In the genomic region with DNA sequence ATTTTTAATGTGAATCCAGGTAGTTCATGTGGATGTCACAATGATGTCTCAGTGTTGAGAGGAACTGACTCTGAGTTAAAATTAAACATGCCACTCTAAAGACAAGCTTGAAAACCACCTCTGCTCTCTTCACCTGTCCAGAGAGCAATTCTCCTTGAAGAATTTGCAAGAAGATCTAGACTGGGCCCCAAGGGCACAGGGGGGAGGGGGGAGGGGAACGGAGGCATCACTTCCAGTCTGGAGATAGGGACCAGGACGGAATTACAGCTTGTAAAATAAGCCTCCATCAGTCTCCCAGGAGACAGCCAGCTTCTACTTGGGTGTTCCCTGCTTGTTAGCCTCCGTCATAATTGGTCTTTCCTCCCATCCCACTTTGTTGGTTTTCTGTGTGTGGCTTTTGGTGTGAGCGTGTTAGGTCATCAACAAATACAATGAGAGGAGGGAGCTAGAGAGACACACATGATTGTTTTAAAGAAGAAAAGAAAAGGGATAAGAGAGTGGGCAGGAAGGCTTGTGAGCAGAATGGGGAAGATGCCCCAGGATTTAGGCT, we compare ENCODE assay signal across 25 mouse cellular contexts. TPM values are rescaled to one million over a fixed set of nuclear protein-coding genes. Genes with fewer than 3 reads are reported as not detected.
DNase-seq lines count a peak whose midpoint lies in the region; ATAC-seq and TF ChIP-seq lines count a peak whose summit lies in the region.
"Had no signal": no experiment of that assay in that cellular context is flagged by ENCODE, and none has a peak within 500 bp of the region (broad histone marks: within the 10 kb centered on the region; RNA-seq: fewer than 3 reads in every experiment).

No protein-coding gene starts in this region.

- DNase-seq in liver, adult 2 months (ENCODE audit: extremely low read depth, low read depth, low spot score) = peak; percentile 13
- DNase-seq in liver = no peak
- DNase-seq in midbrain, embryonic 10.5 days (ENCODE audit: low spot score) = peak; percentile 37
- no peak for DNase-seq in midbrain, postnatal 0 days (ENCODE audit: low spot score)
- DNase-seq in embryonic facial prominence, embryonic 10.5 days (ENCODE audit: low spot score) = peak; percentile 35
- no peak for DNase-seq in ovary, postnatal 36 days (ENCODE audit: low spot score)
- DNase-seq: adrenal gland, adult 2 months; cerebellum, adult 9-10 months; gastrocnemius, postnatal 10 days; heart, adult 18-20 months; kidney, adult 11 months; right cerebral cortex, postnatal 4 days; thymus, postnatal 25 days had no signal

- ATAC-seq in midbrain, postnatal 0 days (ENCODE audit: low FRiP score) = no peak
- no peak for ATAC-seq in stomach, embryonic 16.5 days (ENCODE audit: insufficient read depth, low FRiP score)
- ATAC-seq: forebrain, embryonic 14.5 days had no signal

- H3K9ac ChIP-seq in liver, adult 2 months (ENCODE audit: low read depth, low read length) = no peak overlapping the region
- no peak overlapping the region for H3K9ac ChIP-seq in midbrain, postnatal 0 days (replicated peaks; ENCODE audit: low read length, poor library complexity, severe bottlenecking)
- peak overlapping the region; percentile 38; the same call in 1 of the 2 replicates for H3K9ac ChIP-seq in stomach, embryonic 16.5 days (ENCODE audit: low read length)
- H3K9ac ChIP-seq: embryonic facial prominence, embryonic 13.5 days; heart, embryonic 15.5 days; liver, embryonic 14.5 days had no signal

- TF ChIP-seq POLR2A in liver, adult 2 months (IDR thresholded peaks at IDR 0.05; ENCODE audit: extremely low read depth, insufficient read depth, low read length) = no peak

- 19% methylated on average over 4 of the region's 4 CpGs for WGBS in liver, adult 2 months
- WGBS in midbrain, embryonic 10.5 days = 0% methylated on average over 4 of the region's 4 CpGs
- WGBS in midbrain, postnatal 0 days = 4% methylated on average over 4 of the region's 4 CpGs
- under 1% methylated on average over 4 of the region's 4 CpGs for WGBS in embryonic facial prominence, embryonic 10.5 days
- WGBS in stomach, embryonic 16.5 days = 10% methylated on average over 4 of the region's 4 CpGs

- H3K4me2 ChIP-seq in midbrain, postnatal 0 days (ENCODE audit: low read depth, low read length, poor library complexity, severe bottlenecking) = no peak overlapping the region
- peak overlapping the region; percentile 51 for H3K4me2 ChIP-seq in stomach, embryonic 16.5 days (ENCODE audit: low read depth, low read length)
- H3K4me2 ChIP-seq: embryonic facial prominence, embryonic 13.5 days; heart, embryonic 15.5 days had no signal

- H3K4me1 ChIP-seq in liver, adult 2 months (ENCODE audit: control insufficient read depth, insufficient read depth, low read length) = peaks cover 40% of the 10 kb centered on the region
- peaks cover 55% of the 10 kb centered on the region for H3K4me1 ChIP-seq in midbrain, embryonic 10.5 days
- H3K4me1 ChIP-seq in midbrain, postnatal 0 days (ENCODE audit: insufficient read depth, low read length) = no peaks in the 10 kb centered on the region
- peaks cover 12% of the 10 kb centered on the region; the same call in 1 of the 2 replicates for H3K4me1 ChIP-seq in embryonic facial prominence, embryonic 10.5 days
- H3K4me1 ChIP-seq in stomach, embryonic 16.5 days (ENCODE audit: control insufficient read depth, insufficient read depth, low read length) = no peaks in the 10 kb centered on the region

- no peak overlapping the region for H3K4me3 ChIP-seq in liver, adult 2 months (ENCODE audit: insufficient read depth, low read depth, low read length)
- H3K4me3 ChIP-seq in midbrain, embryonic 10.5 days = peak overlapping the region; percentile 55
- no peak overlapping the region for H3K4me3 ChIP-seq in midbrain, postnatal 0 days (ENCODE audit: low read depth, low read length)
- H3K4me3 ChIP-seq in embryonic facial prominence, embryonic 10.5 days = no peak overlapping the region
- H3K4me3 ChIP-seq in stomach, embryonic 16.5 days (replicated peaks; ENCODE audit: low read length) = peak overlapping the region; percentile 7
- H3K4me3 ChIP-seq: embryonic facial prominence, embryonic 13.5 days; heart, embryonic 15.5 days; myocyte had no signal

- peaks cover 38% of the 10 kb centered on the region for H3K36me3 ChIP-seq in liver, adult 2 months (ENCODE audit: control insufficient read depth, insufficient read depth, low read length)
- H3K36me3 ChIP-seq in midbrain, embryonic 10.5 days = no peaks in the 10 kb centered on the region
- no peaks in the 10 kb centered on the region for H3K36me3 ChIP-seq in midbrain, postnatal 0 days (ENCODE audit: insufficient read depth, low read length)
- no peaks in the 10 kb centered on the region for H3K36me3 ChIP-seq in embryonic facial prominence, embryonic 10.5 days (replicated peaks)
- H3K36me3 ChIP-seq in stomach, embryonic 16.5 days (ENCODE audit: control insufficient read depth, insufficient read depth, low read length) = no peaks in the 10 kb centered on the region
- H3K36me3 ChIP-seq: embryonic facial prominence, embryonic 13.5 days; heart, embryonic 15.5 days had no signal

- H3K27ac ChIP-seq in liver, adult 2 months (replicated peaks; ENCODE audit: insufficient read depth, low read depth, low read length) = 0 out of 2 replicates have a peak overlapping the region, but pooled peaks have one; percentile 4
- peak overlapping the region; percentile 91 for H3K27ac ChIP-seq in midbrain, embryonic 10.5 days (replicated peaks)
- H3K27ac ChIP-seq in midbrain, postnatal 0 days (ENCODE audit: low read depth, low read length) = no peak overlapping the region
- H3K27ac ChIP-seq in embryonic facial prominence, embryonic 10.5 days (replicated peaks) = no peak overlapping the region
- H3K27ac ChIP-seq in stomach, embryonic 16.5 days (ENCODE audit: low read length) = no peak overlapping the region
- H3K27ac ChIP-seq: embryonic facial prominence, embryonic 13.5 days; heart, embryonic 15.5 days; kidney, postnatal 0 days; liver, embryonic 14.5 days had no signal

- TF ChIP-seq CTCF in liver, adult 2 months (IDR thresholded peaks at IDR 0.05; ENCODE audit: low read depth, low read length) = no peak
- TF ChIP-seq CTCF in midbrain, postnatal 0 days (IDR thresholded peaks at IDR 0.05) = no peak

- H3K27me3 ChIP-seq in liver, adult 2 months (ENCODE audit: control insufficient read depth, insufficient read depth, low read length) = no peaks in the 10 kb centered on the region
- H3K27me3 ChIP-seq in midbrain, embryonic 10.5 days (ENCODE audit: low read depth, poor library complexity, severe bottlenecking) = peaks cover 99% of the 10 kb centered on the region
- peaks cover 90% of the 10 kb centered on the region for H3K27me3 ChIP-seq in midbrain, postnatal 0 days (ENCODE audit: insufficient read depth, low read length)
- H3K27me3 ChIP-seq in embryonic facial prominence, embryonic 10.5 days (replicated peaks; ENCODE audit: low read depth, poor library complexity, severe bottlenecking) = peaks cover 98% of the 10 kb centered on the region
- peaks cover 75% of the 10 kb centered on the region for H3K27me3 ChIP-seq in stomach, embryonic 16.5 days (ENCODE audit: control insufficient read depth, insufficient read depth, low read length)

- no peaks in the 10 kb centered on the region for H3K9me3 ChIP-seq in midbrain, embryonic 10.5 days (replicated peaks)
- H3K9me3 ChIP-seq in midbrain, postnatal 0 days (ENCODE audit: low read length) = no peaks in the 10 kb centered on the region
- no peaks in the 10 kb centered on the region for H3K9me3 ChIP-seq in embryonic facial prominence, embryonic 10.5 days
- H3K9me3 ChIP-seq in stomach, embryonic 16.5 days (replicated peaks; ENCODE audit: control insufficient read depth, low read length) = no peaks in the 10 kb centered on the region
- H3K9me3 ChIP-seq: embryonic facial prominence, embryonic 13.5 days; heart, embryonic 15.5 days had no signal

- H3K79me2 ChIP-seq in liver, adult 2 months (ENCODE audit: control insufficient read depth, insufficient read depth, low read length) = peaks cover 16% of the 10 kb centered on the region

RNA-seq across cellular contexts. Expression of a gene that starts 10.1 kb away (rescaled TPM):
- 11.2 and 14.2 TPM in 2 replicates for total RNA-seq in liver, adult 2 months (2014; rRNA removed)
- 66.4 and 103 TPM in 2 replicates for polyA plus RNA-seq in liver, adult 2 months (2012; rRNA removed)
- 10.4 and 12.1 TPM in 2 replicates for polyA plus RNA-seq in midbrain, embryonic 10.5 days (2016; fragmentation: Nextera tagmentation; extraction: Ambion mirVana)
- total RNA-seq in midbrain, postnatal 0 days (2014; rRNA removed) = 7.0 and 11.1 TPM in 2 replicates
- 2.7 and 3.3 TPM in 2 replicates for polyA plus RNA-seq in midbrain, postnatal 0 days (2015; fragmentation: Nextera tagmentation; extraction: Ambion mirVana)
- 1.8 and 2.4 TPM in 2 replicates for polyA plus RNA-seq in embryonic facial prominence, embryonic 10.5 days (2016; fragmentation: Nextera tagmentation; extraction: Ambion mirVana)
- polyA plus RNA-seq in stomach, embryonic 16.5 days (2015; fragmentation: Nextera tagmentation; extraction: Ambion mirVana) = 8.3 and 8.5 TPM in 2 replicates
- total RNA-seq: adrenal gland, adult 2 months; common myeloid progenitor, adult 5-6 weeks; gastrocnemius, postnatal 10 days; hematopoietic stem cell, adult 5-6 weeks; layer of hippocampus, postnatal 14 days; megakaryocyte, adult 5-6 weeks; neutrophil, adult 5-6 weeks had no signal
- polyA plus RNA-seq: kidney, postnatal 0 days had no signal

Comparison
In these comparisons a context has a peak if more than half of its experiments do, and no peak if none do; other contexts are left out.
1. DNase-seq: peak in liver, adult 2 months (single experiment), midbrain, embryonic 10.5 days (single experiment) and embryonic facial prominence, embryonic 10.5 days (single experiment); none in liver (single experiment), midbrain, postnatal 0 days (single experiment) and ovary, postnatal 36 days (single experiment).
2. H3K27ac ChIP-seq: peak in liver, adult 2 months (single experiment) and midbrain, embryonic 10.5 days (single experiment); none in midbrain, postnatal 0 days (single experiment), embryonic facial prominence, embryonic 10.5 days (single experiment) and stomach, embryonic 16.5 days (single experiment).
3. H3K4me3 ChIP-seq: peak in midbrain, embryonic 10.5 days (single experiment) and stomach, embryonic 16.5 days (single experiment); none in liver, adult 2 months (single experiment), midbrain, postnatal 0 days (single experiment) and embryonic facial prominence, embryonic 10.5 days (single experiment).